Mouse (Mus musculus) CH12.LX (cell line): ENCODE measurements around the gene Scube3. TPM values are rescaled to one million over a fixed set of nuclear protein-coding genes. Genes with fewer than 3 reads are reported as not detected.

ENCODE experiments used
- DNase-seq: peaks from one replicate; pipeline ENCODE4 v3.0.0-alpha.2; 2013; ENCODE audit errors: extremely low read depth
- H3K27ac ChIP-seq: 2 replicates; pipeline ENCODE4 v1.5.1; 2012; ENCODE audit warnings: low read depth, mild to moderate bottlenecking, control low read depth, moderate library complexity; ENCODE audit not compliant: insufficient read depth
- H3K27me3 ChIP-seq: replicated peaks from 2 replicates; pipeline ENCODE3; 2012; ENCODE audit warnings: inconsistent platforms
- H3K36me3 ChIP-seq, 2 experiments: replicated peaks in 1 of 2; 2 replicates each; pipeline versions ENCODE3 to v1.6.1; 2012; ENCODE audit warnings: inconsistent platforms in 1 of 2, low read length in 1 of 2, mild to moderate bottlenecking in 1 of 2, mixed read lengths in 1 of 2, moderate library complexity in 1 of 2; ENCODE audit not compliant: control insufficient read depth in 1 of 2, insufficient read depth in 1 of 2
- H3K4me1 ChIP-seq, 2 experiments: 2 replicates each; pipeline ENCODE4 v1.6.1; 2012; ENCODE audit warnings: inconsistent platforms in 1 of 2, moderate library complexity in 1 of 2; ENCODE audit not compliant: insufficient read depth in 2 of 2, control insufficient read depth in 1 of 2
- H3K4me2 ChIP-seq: 2 replicates; pipeline ENCODE4 v1.6.1; 2012; ENCODE audit warnings: low read depth, mild to moderate bottlenecking, control low read depth; ENCODE audit not compliant: poor library complexity, insufficient read depth, severe bottlenecking
- H3K4me3 ChIP-seq, 3 experiments: fragments of 150-350 bp in 1 of 3; sonication (generic) in 1 of 3; replicated peaks in 1 of 3; 2 replicates each; pipeline versions ENCODE3 to v1.5.1; 2011 to 2012; ENCODE audit warnings: low read depth in 2 of 3, low read length in 2 of 3, mild to moderate bottlenecking in 2 of 3, moderate library complexity in 2 of 3, control low read depth in 1 of 3, improper control_type of control experiment in 1 of 3, inconsistent platforms in 1 of 3, mixed read lengths in 1 of 3; ENCODE audit not compliant: poor library complexity in 1 of 3
- H3K79me2 ChIP-seq: replicated peaks from 2 replicates; pipeline ENCODE4 v1.6.1; 2012; ENCODE audit warnings: mild to moderate bottlenecking, moderate library complexity; ENCODE audit not compliant: control insufficient read depth, poor library complexity, insufficient read depth, severe bottlenecking; ENCODE audit errors: extremely low read depth
- H3K9ac ChIP-seq: 2 replicates; pipeline ENCODE4 v1.6.1; 2012; ENCODE audit warnings: low read depth, mild to moderate bottlenecking, control low read depth, moderate library complexity; ENCODE audit not compliant: insufficient read depth
- H3K9me3 ChIP-seq: replicated peaks from 2 replicates; pipeline ENCODE3; 2012; ENCODE audit warnings: low read length, inconsistent platforms, mixed read lengths
- BHLHE40 ChIP-seq: IDR thresholded peaks from 2 replicates; pipeline ENCODE4 v1.6.1; 2011; ENCODE audit warnings: mild to moderate bottlenecking, low read depth, low read length, improper control_type of control experiment
- CHD2 ChIP-seq: IDR thresholded peaks from 2 replicates; pipeline ENCODE4 v1.6.1; 2011; ENCODE audit warnings: low read length, improper control_type of control experiment
- CTCF ChIP-seq, 2 experiments: IDR thresholded peaks in 1 of 2; conservative IDR thresholded peaks in 1 of 2; 2 replicates each; pipeline ENCODE4 v1.5.1; 2011 to 2012; ENCODE audit warnings: low read depth in 2 of 2, low read length in 2 of 2, improper control_type of control experiment in 1 of 2, inconsistent platforms in 1 of 2, mild to moderate bottlenecking in 1 of 2, moderate library complexity in 1 of 2
- ELF1 ChIP-seq: IDR thresholded peaks from 2 replicates; pipeline ENCODE4 v1.6.1; 2014; ENCODE audit warnings: low read depth, mild to moderate bottlenecking, inconsistent platforms, low read length, improper control_type of control experiment
- EP300 ChIP-seq: IDR thresholded peaks from 2 replicates; pipeline ENCODE4 v1.6.1; 2011; ENCODE audit warnings: low read length, improper control_type of control experiment
- ETS1 ChIP-seq: conservative IDR thresholded peaks from 2 replicates; pipeline ENCODE4 v1.6.1; 2012; ENCODE audit warnings: low read depth, mild to moderate bottlenecking, inconsistent platforms, low read length, improper control_type of control experiment, moderate library complexity
- IRF4 ChIP-seq: IDR thresholded peaks from 2 replicates; pipeline ENCODE4 v1.6.1; 2014; ENCODE audit warnings: low read depth, mild to moderate bottlenecking, inconsistent platforms, low read length, improper control_type of control experiment
- JUND ChIP-seq: conservative IDR thresholded peaks from 2 replicates; pipeline ENCODE4 v1.6.1; 2011; ENCODE audit warnings: low read depth, low read length, improper control_type of control experiment
- KAT2A ChIP-seq: IDR thresholded peaks from 2 replicates; pipeline ENCODE4 v1.6.1; 2012; ENCODE audit warnings: low read length, improper control_type of control experiment, inconsistent platforms; ENCODE audit not compliant: insufficient replicate concordance
- MAFK ChIP-seq: IDR thresholded peaks from 2 replicates; pipeline ENCODE4 v1.6.1; 2011; ENCODE audit warnings: low read length, improper control_type of control experiment; ENCODE audit not compliant: insufficient replicate concordance
- MEF2A ChIP-seq: IDR thresholded peaks from 2 replicates; pipeline ENCODE4 v1.6.1; 2014; ENCODE audit warnings: low read depth, mild to moderate bottlenecking, inconsistent platforms, low read length, improper control_type of control experiment, borderline replicate concordance
- MXI1 ChIP-seq: IDR thresholded peaks from 2 replicates; pipeline ENCODE4 v1.6.1; 2011; ENCODE audit warnings: mild to moderate bottlenecking, low read depth, low read length, improper control_type of control experiment
- MYC ChIP-seq: IDR thresholded peaks from 2 replicates; pipeline ENCODE4 v1.6.1; 2011; ENCODE audit warnings: low read depth, mild to moderate bottlenecking, improper control_type of control experiment, low read length
- NELFE ChIP-seq: IDR thresholded peaks from 2 replicates; pipeline ENCODE4 v1.6.1; 2011; ENCODE audit warnings: low read depth, low read length, improper control_type of control experiment
- NRF1 ChIP-seq: IDR thresholded peaks from 2 replicates; pipeline ENCODE4 v1.6.1; 2014; ENCODE audit warnings: low read depth, mild to moderate bottlenecking, inconsistent platforms, low read length, improper control_type of control experiment, moderate library complexity
- POLR2A ChIP-seq: IDR thresholded peaks from 2 replicates; pipeline ENCODE4 v1.6.1; 2011; ENCODE audit warnings: low read depth, mild to moderate bottlenecking, improper control_type of control experiment, low read length
- RAD21 ChIP-seq: IDR thresholded peaks from 2 replicates; pipeline ENCODE4 v1.6.1; 2011; ENCODE audit warnings: low read depth, mild to moderate bottlenecking, low read length, improper control_type of control experiment, moderate library complexity
- SIN3A ChIP-seq: IDR thresholded peaks from 2 replicates; pipeline ENCODE4 v1.6.1; 2012; ENCODE audit warnings: low read length, improper control_type of control experiment, inconsistent platforms
- TBP ChIP-seq: conservative IDR thresholded peaks from 2 replicates; pipeline ENCODE4 v1.6.1; 2011; ENCODE audit warnings: low read depth, low read length, improper control_type of control experiment
- UBTF ChIP-seq: IDR thresholded peaks from 2 replicates; pipeline ENCODE4 v1.6.1; 2012; ENCODE audit warnings: low read depth, mild to moderate bottlenecking, inconsistent platforms, low read length, improper control_type of control experiment, moderate library complexity
- ZKSCAN1 ChIP-seq: IDR thresholded peaks from 2 replicates; pipeline ENCODE4 v1.6.1; 2012; ENCODE audit warnings: low read depth, inconsistent platforms, low read length, improper control_type of control experiment, borderline replicate concordance
- ZMIZ1 ChIP-seq: IDR thresholded peaks from 2 replicates; pipeline ENCODE4 v1.6.1; 2012; ENCODE audit warnings: low read depth, mild to moderate bottlenecking, inconsistent platforms, low read length, improper control_type of control experiment
- ZNF384 ChIP-seq: IDR thresholded peaks from 2 replicates; pipeline ENCODE4 v1.6.1; 2012; ENCODE audit warnings: low read depth, low read length, improper control_type of control experiment, inconsistent platforms
- dilution Hi-C: fragments of 300-500 bp; cut with MboI; formaldehyde crosslinking; loops from 2 replicates; pipeline ENCODE4 v1.14.3; 2020; ENCODE audit warnings: low sequenced_read_pairs; ENCODE audit not compliant: extremely low pct_unique_long_range_greater_than_20kb, extremely low pct_ligation_motif_present
- in situ Hi-C: fragments of 300-500 bp; cut with MboI; formaldehyde crosslinking; loops from 3 replicates; pipeline ENCODE4 v1.14.3; 2019; ENCODE audit warnings: low sequenced_read_pairs, low pct_ligation_motif_present, low pct_unique_long_range_greater_than_20kb, mixed read lengths
- polyA plus RNA-seq: library from polyadenylated mRNA; unstranded; fragments of >175 nt; gene quantifications from 2 replicates; pipeline ENCODE4 v1.2.1, GENCODE M21; 2012; ENCODE audit warnings: low read depth; ENCODE audit not compliant: insufficient read length
- total RNA-seq, 2 experiments: library from RNA; depleted of rRNA; stranded (reverse); fragments of 300-350 nt in 1 of 2; fragments of >200 nt in 1 of 2; gene quantifications; 2 replicates each; pipeline ENCODE4 v1.2.3; 2012 to 2014

Scube3 gene
- total and polyA plus RNA-seq, 3 experiments, result 0.08 to 0.19 TPM; not detected in 1

DNA sequence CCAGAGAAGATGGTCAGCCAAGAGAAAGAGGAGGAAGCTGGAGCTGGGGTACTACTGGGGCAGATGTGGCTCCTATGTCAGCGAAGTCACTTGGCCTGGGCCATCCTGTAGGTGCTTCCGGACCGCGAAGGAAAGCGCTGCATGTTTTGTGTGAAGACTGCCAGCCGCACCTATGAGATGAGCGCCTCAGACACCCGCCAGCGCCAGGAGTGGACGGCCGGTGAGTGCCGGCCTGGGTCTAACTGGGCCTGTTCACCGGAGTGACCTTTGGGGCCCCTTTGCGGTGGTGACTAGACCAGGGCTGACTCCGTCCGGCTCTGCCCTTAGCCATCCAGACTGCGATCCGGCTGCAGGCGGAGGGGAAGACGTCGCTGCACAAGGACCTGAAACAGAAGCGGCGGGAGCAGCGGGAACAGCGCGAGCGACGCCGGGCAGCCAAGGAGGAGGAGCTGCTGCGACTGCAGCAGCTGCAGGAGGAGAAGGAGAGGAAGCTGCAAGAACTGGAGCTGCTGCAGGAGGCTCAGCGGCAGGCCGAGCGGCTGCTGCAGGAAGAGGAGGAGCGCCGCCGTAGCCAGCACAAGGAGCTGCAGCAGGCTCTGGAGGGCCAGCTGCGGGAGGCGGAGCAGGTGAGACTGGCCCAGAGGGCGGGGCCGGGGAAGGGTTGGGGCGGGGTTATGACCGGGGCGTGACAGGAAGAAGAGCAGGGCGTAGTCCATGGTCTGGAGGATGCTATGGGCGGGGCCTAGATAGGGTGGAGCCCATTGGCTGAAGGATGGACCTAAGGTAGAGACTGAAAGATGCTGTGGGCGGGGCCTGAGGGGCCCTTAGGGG lies 81.8 kb downstream of the Scube3 start:
- Histone ChIP-seq H3K9ac (peak overlapping the region; percentile 64), H3K27me3 (no peaks in the 10 kb centered on the region), H3K79me2 (no peaks in the 10 kb centered on the region; the same call in 1 of the 2 replicates), H3K9me3 (no peaks in the 10 kb centered on the region), H3K4me3 (peak overlapping the region; percentile 24 to 60 (median 60)), H3K36me3 (peaks cover 57 to 75% of the 10 kb centered on the region in 2 experiments), H3K4me2 (peak overlapping the region; percentile 18), H3K4me1 (peaks cover 13 to 54% of the 10 kb centered on the region in 2 experiments), H3K27ac (peak overlapping the region; percentile 88)
- peak; percentile 100 for DNase-seq
- in situ Hi-C loops (loop anchor here (25.0 kb wide), 1 partner anchor 289 kb away; the partner anchor contains the start of gene Fkbp5), dilution Hi-C loops (no loop called here)
- TF ChIP-seq SIN3A, result 0 out of 2 replicates have a peak, but pooled peaks have one; percentile 24
- TF ChIP-seq BHLHE40, result 0 out of 2 replicates have a peak, but pooled peaks have one; percentile 16
- TF ChIP-seq MYC, result peak; percentile 27; the same call in 1 of the 2 replicates
- peak; percentile 78; the same call in 1 of the 2 replicates for TF ChIP-seq ELF1
- no peak for TF ChIP-seq ZKSCAN1
- TF ChIP-seq ETS1, result peak; percentile 26; the same call in 1 of the 2 replicates
- peak; percentile 9 for TF ChIP-seq RAD21
- no peak for TF ChIP-seq MAFK
- no peak for TF ChIP-seq MXI1
- no peak for TF ChIP-seq NRF1
- TF ChIP-seq TBP, result 0 out of 2 replicates have a peak, but pooled peaks have one; percentile 46
- 0 out of 2 replicates have a peak, but pooled peaks have one; percentile 20 for TF ChIP-seq MEF2A
- no peak for TF ChIP-seq KAT2A
- 0 out of 2 replicates have a peak, but pooled peaks have one; percentile 10 for TF ChIP-seq ZMIZ1
- TF ChIP-seq CTCF (conservative IDR thresholded peaks at IDR 0.05 in 1 of 2, IDR thresholded peaks at IDR 0.05 in 1 of 2; ENCODE audit: low read depth in 2 of 2, low read length in 2 of 2), result peak in 1 of 2 experiments; percentile 34; a peak in 1 of 4 replicates
- TF ChIP-seq JUND, result no peak
- TF ChIP-seq NELFE, result no peak
- TF ChIP-seq EP300, result no peak
- TF ChIP-seq ZNF384, result no peak
- TF ChIP-seq IRF4, result peak; percentile 43; the same call in 1 of the 2 replicates
- TF ChIP-seq UBTF, result no peak
- TF ChIP-seq CHD2, result no peak
- TF ChIP-seq POLR2A, result peak; percentile 59

Other genes starting within 250 kb of the Scube3 start
- 9.0 and 9.3 TPM in 2 replicates for gene Anks1, start 232.8 kb upstream of the Scube3 start, total RNA-seq (2012; rRNA removed)
- 5.1 and 5.8 TPM in 2 replicates for gene Anks1, start 232.8 kb upstream of the Scube3 start, total RNA-seq (2014; rRNA removed)
- 8.2 and 9.3 TPM in 2 replicates for gene Anks1, start 232.8 kb upstream of the Scube3 start, polyA plus RNA-seq
- gene Taf11, start 232.3 kb upstream of the Scube3 start, total RNA-seq (2012; rRNA removed), result 36.9 and 45.9 TPM in 2 replicates
- gene Taf11, start 232.3 kb upstream of the Scube3 start, total RNA-seq (2014; rRNA removed), result 41.1 and 44.0 TPM in 2 replicates
- 70.9 and 74.7 TPM in 2 replicates for gene Taf11, start 232.3 kb upstream of the Scube3 start, polyA plus RNA-seq
- not detected in 2 replicates for gene Tcp11, start 61.5 kb upstream of the Scube3 start, total RNA-seq (2012; rRNA removed)
- gene Tcp11, start 61.5 kb upstream of the Scube3 start, total RNA-seq (2014; rRNA removed), result not detected in 2 replicates
- gene Tcp11, start 61.5 kb upstream of the Scube3 start, polyA plus RNA-seq, result not detected in 2 replicates
- 7.6 and 14.7 TPM in 2 replicates for gene Zfp523, start 35.0 kb downstream of the Scube3 start, total RNA-seq (2012; rRNA removed)
- gene Zfp523, start 35.0 kb downstream of the Scube3 start, total RNA-seq (2014; rRNA removed), result 2.5 and 3.7 TPM in 2 replicates
- 10.1 and 12.5 TPM in 2 replicates for gene Zfp523, start 35.0 kb downstream of the Scube3 start, polyA plus RNA-seq
- gene Def6, start 65.6 kb downstream of the Scube3 start, total RNA-seq (2012; rRNA removed), result 56.9 and 81.8 TPM in 2 replicates
- 31.3 and 33.3 TPM in 2 replicates for gene Def6, start 65.6 kb downstream of the Scube3 start, total RNA-seq (2014; rRNA removed)
- gene Def6, start 65.6 kb downstream of the Scube3 start, polyA plus RNA-seq, result 53.6 and 57.4 TPM in 2 replicates
- gene Ppard, start 90.6 kb downstream of the Scube3 start, total RNA-seq (2012; rRNA removed), result 4.1 and 7.3 TPM in 2 replicates
- gene Ppard, start 90.6 kb downstream of the Scube3 start, total RNA-seq (2014; rRNA removed), result 1.8 and 2.9 TPM in 2 replicates
- 12.7 and 15.5 TPM in 2 replicates for gene Ppard, start 90.6 kb downstream of the Scube3 start, polyA plus RNA-seq
- 26.9 and 29.6 TPM in 2 replicates for gene Fance, start 171.4 kb downstream of the Scube3 start, total RNA-seq (2012; rRNA removed)
- 11.4 and 17.4 TPM in 2 replicates for gene Fance, start 171.4 kb downstream of the Scube3 start, total RNA-seq (2014; rRNA removed)
- gene Fance, start 171.4 kb downstream of the Scube3 start, polyA plus RNA-seq, result 35.8 and 37.9 TPM in 2 replicates
- 3,510 and 4,144 TPM in 2 replicates for gene Rpl10a, start 186.3 kb downstream of the Scube3 start, total RNA-seq (2012; rRNA removed)
- 2,222 and 3,467 TPM in 2 replicates for gene Rpl10a, start 186.3 kb downstream of the Scube3 start, total RNA-seq (2014; rRNA removed)
- gene Rpl10a, start 186.3 kb downstream of the Scube3 start, polyA plus RNA-seq, result 1,605 and 1,846 TPM in 2 replicates
- gene Tead3, start 208.7 kb downstream of the Scube3 start, total RNA-seq (2012; rRNA removed), result 0.17 and 0.42 TPM in 2 replicates
- not detected in 2 replicates for gene Tead3, start 208.7 kb downstream of the Scube3 start, total RNA-seq (2014; rRNA removed)
- gene Tead3, start 208.7 kb downstream of the Scube3 start, polyA plus RNA-seq, result 0.08 TPM in 1 of 2 replicates, not detected in the other
- 0.17 TPM in 1 of 2 replicates, not detected in the other for gene Tulp1, start 223.1 kb downstream of the Scube3 start, total RNA-seq (2012; rRNA removed)
- gene Tulp1, start 223.1 kb downstream of the Scube3 start, total RNA-seq (2014; rRNA removed), result not detected in 2 replicates
- gene Tulp1, start 223.1 kb downstream of the Scube3 start, polyA plus RNA-seq, result not detected in 2 replicates